Mouse (Mus musculus) pancreas, adult 10 weeks (tissue): ENCODE results near the gene Ccdc71. TPM values are rescaled to one million over a fixed set of nuclear protein-coding genes. Genes with fewer than 3 reads are reported as not detected.

Source experiments
- polyA plus RNA-seq: library from polyadenylated mRNA; stranded (reverse); fragments of 350-450 nt; fragmentation: Illumina TruSeq; extraction: RNeasy Lipid Tissue Mini Kit (QIAGEN cat#74804); gene quantifications from one replicate; pipeline ENCODE4 v1.2.3, GENCODE M21; 2015; ENCODE audit warnings: low read depth, low replicate concordance; ENCODE audit not compliant: insufficient read depth

Gene Ccdc71
- 7.4 TPM for polyA plus RNA-seq

DNA sequence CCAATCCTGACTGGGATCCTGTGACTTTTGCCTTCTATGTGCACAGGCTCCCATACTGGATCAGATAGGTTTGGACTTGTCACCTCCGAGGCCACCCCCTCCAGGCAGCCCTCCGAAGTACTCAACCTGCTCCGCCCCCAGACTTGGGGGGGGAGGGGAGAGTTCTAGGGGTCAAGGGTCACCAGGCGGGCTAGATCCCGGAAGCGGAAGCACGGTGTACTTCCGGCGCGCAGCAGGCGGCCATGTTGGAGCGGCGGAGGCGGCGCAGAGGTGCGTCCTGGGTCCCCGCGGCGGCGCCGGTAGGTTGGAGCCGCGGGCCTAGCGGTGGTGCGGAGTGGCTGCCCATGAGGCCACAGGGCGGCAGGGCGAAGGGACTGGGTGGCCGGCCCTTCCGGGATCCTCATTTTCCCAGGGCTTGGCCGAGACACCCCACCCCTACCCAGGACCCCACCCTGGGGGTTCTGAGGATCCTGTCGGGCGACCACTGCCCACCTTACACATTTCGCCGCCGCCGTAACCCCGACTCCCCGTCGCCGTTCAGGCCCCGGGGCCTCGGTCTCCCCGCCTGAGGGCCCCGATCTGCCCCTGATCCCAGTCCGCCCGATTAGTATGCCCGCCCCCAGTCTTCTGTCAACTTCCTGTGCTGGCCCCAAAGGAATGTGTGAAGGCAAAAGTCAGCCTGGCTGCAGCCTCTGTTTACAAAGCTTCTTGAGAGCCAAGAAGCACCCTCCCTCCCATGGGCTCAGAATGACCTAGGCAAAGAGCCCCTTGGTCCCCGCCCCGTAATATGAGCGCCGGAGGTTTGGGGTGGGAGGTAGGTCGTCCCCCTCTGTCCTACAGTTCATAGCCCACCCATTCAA lies at the start of gene Ccdc71:
Gene Ccdc71, plus strand, starts transcription at position 209 of the 860 bp plus-strand sequence.

DNA sequence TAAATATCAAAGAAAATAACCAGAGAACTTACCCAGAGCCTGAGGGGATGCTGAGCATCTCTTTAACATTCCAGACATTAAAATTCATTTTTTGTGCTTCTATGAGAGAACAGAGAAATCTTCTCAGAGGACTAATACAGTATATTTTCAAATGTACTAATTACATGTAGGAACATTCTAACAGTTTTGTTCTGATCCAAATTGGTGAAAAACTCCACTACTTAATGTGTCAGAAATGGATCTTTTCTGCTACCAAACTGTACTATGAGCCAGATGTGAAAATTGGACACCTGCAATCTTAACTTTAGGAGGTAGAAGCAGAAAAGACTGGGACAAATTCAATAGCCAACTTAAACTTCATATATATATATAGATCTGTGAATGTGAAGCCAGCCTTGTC lies 31.9 kb upstream of the Ccdc71 start, which contains the start of gene Ccdc36:
Gene Ccdc36, minus strand, starts transcription at position 101 of the 400 bp plus-strand sequence.

DNA sequence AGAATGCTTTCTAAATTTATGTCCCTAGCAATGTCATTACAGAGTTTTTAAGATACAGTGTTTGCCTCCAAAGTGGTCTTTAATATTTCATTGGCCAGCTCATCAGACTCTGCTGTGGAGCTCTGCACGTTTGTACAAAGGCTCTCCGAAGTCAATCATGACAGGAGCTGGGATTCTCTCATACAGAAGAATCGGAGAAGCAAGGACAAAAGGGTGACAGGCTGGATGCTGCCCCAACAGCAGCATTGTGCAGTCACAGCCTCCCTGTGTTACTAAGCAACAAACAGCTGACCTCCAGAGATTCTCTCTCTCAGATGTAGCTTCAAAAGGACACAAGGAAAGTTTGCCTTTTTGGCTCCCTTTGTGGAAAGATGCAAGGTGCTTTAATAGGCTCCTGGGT lies 24.1 kb upstream of the Ccdc71 start, which contains the start of gene BC048562:
Gene BC048562, plus strand, starts transcription at position 301 of the 400 bp plus-strand sequence.

DNA sequence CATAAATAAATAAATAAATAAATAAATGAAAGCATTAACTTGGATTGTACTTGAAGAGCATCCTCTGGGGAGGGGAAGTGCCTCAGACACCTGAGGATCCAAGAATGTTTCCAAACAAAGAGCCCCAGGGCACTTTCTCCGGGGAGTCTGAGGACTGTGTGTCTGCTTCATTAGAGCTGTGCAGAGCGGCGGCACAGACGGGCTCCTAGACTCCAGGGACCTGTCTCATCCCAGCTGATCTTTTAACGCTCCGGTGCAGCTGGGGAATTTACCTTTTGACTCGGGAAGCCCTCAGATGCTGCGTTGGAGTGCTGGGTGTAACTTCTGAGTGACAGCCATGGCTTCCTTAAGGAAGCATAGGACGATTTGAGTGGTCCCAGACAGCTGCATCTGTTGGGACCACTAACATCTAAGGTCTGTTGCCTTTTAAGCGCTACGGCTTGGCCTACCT lies 879 bp downstream of the Ccdc71 start, which contains the start of gene Klhdc8b:
Gene Klhdc8b, minus strand, starts transcription at position 401 of the 451 bp plus-strand sequence.

DNA sequence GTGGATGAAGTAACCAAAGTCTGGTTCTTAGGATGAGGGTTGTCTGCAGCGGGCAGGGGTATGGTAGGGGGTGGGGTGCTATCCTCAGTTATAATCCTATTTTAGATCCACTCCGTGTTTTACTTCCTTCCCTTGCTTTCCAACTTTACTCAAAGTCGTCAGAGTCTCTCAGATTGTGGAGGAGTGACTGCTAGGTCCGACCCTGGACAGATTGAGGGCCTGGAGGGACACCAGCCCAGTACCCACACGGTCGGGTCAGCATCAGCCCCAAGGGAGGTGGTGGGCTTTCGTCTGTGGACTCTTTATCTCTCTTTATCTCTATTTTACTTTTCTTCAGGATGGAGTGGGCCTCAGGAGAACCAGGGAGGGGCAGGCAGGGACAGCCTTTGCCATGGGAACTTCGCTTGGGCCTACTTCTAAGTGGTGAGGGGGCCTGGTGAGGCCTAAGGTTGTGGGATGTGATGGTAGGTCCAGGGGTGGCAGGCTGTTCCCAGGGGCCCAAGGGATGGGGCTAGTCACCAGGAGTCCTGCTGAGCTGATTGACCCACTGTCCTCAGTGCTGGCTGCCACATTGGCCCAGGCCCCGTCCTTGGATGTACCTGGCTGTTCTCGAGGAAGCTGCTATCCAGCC lies 19.5 kb downstream of the Ccdc71 start, which contains the start of gene Lamb2:
Gene Lamb2, plus strand, starts transcription at position 16 of the 631 bp plus-strand sequence.

DNA sequence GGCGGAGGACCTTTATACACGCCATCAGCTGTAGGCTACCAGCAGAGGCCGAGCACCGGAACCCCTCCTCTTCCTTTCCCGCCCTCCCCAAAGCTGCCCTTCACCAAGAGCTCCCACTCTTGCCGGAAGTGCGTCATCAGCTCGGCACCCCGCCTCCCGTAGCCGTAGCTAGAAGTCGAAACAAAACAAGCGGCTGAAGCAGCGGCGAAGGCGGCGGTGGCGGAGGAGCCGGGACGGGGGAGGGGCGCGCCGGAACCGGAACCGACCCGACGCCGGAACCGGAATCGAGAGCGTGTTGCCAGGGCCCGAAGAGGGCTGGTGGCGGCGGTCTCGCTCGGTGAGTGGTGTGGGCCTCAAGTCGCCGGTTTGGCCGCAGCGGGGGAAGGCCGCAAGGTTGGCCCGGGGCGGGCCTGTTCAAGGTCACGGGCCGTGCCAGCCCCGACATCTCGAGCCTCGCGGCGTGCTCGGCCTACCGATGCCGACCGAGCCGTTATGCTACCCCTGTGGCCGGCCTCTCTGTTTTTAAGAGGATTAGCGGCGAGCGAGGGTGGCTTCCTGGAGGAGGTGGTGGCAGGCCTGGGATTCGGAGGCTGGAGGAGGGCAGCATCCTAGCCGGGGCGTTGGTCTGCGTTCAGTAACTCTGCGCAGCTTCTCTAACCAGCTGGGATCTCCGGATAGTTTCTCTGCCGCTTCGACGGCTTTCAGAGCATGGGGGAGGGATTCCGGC lies 30.4 kb downstream of the Ccdc71 start, which contains the start of gene Usp19:
Gene Usp19, plus strand, starts transcription at position 44 of the 727 bp plus-strand sequence.

DNA sequence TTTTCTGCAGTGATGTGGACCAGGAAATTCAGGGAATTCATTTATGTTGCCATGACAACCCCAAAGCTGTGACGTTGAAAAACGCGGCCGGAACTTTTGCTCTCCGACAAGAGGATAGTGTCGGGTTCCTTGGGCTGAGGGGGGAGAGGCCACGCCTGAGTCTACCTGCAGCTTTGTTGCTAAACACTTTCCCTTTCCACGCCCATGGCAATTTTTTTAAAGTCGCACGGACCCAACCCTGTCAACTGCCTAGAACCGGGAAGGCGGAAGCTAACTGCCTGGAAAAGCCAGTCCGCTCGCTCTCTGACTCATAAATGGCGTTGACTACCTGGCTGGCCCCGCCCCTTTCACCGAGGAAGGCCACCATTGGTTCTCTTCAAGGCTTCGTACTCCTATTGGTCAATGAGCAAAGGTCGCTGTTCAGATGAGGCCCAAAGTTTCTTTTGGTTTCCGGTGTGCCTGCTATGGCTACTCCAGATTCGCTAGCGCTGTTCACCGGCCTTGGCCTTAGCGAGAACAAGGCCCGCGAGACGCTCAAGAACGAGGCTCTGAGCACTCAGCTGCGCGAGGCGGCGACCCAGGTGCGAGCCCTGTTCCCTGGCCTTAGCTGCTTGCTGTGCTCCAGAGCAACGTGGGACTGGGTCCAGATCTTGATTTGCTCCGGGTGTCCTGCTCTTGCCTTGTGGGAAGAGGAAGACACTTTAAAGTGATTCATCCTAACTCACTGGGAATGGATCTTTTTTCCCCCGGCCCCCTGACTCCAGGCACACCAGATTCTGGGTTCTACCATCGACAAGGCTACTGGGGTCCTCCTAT lies 47.5 kb downstream of the Ccdc71 start, which contains the start of gene Qars:
Gene Qars, plus strand, starts transcription at position 88 of the 816 bp plus-strand sequence.

Other genes with a start within 250 kb of the Ccdc71 start
- 15.5 TPM for gene Dag1, start 196.6 kb upstream of the Ccdc71 start, polyA plus RNA-seq
- gene Nicn1, start 170.1 kb upstream of the Ccdc71 start, polyA plus RNA-seq, result 4.3 TPM
- 5.3 TPM for gene Amt, start 163.7 kb upstream of the Ccdc71 start, polyA plus RNA-seq
- gene Rhoa, start 154.4 kb upstream of the Ccdc71 start, polyA plus RNA-seq, result 65.0 TPM
- gene Tcta, start 154.4 kb upstream of the Ccdc71 start, polyA plus RNA-seq, result 17.3 TPM
- 93.4 TPM for gene Gpx1, start 121.6 kb upstream of the Ccdc71 start, polyA plus RNA-seq
- gene Usp4, start 112.7 kb upstream of the Ccdc71 start, polyA plus RNA-seq, result 34.3 TPM
- 1.3 TPM for gene 1700102P08Rik, start 67.7 kb upstream of the Ccdc71 start, polyA plus RNA-seq
- not detected for gene Ccdc36, start 32.0 kb upstream of the Ccdc71 start, polyA plus RNA-seq
- not detected for gene BC048562, start 24.0 kb upstream of the Ccdc71 start, polyA plus RNA-seq
- gene Klhdc8b, start 1.1 kb downstream of the Ccdc71 start, polyA plus RNA-seq, result 9.8 TPM
- 36.8 TPM for gene Lamb2, start 19.2 kb downstream of the Ccdc71 start, polyA plus RNA-seq
- 39.8 TPM for gene Usp19, start 30.1 kb downstream of the Ccdc71 start, polyA plus RNA-seq
- gene Qars, start 47.2 kb downstream of the Ccdc71 start, polyA plus RNA-seq, result 48.0 TPM
- 23.8 TPM for gene Qrich1, start 56.3 kb downstream of the Ccdc71 start, polyA plus RNA-seq
- gene Impdh2, start 99.8 kb downstream of the Ccdc71 start, polyA plus RNA-seq, result 25.0 TPM
- 4.8 TPM for gene Ndufaf3, start 106.9 kb downstream of the Ccdc71 start, polyA plus RNA-seq
- gene Dalrd3, start 109.4 kb downstream of the Ccdc71 start, polyA plus RNA-seq, result 40.8 TPM
- gene Wdr6, start 118.2 kb downstream of the Ccdc71 start, polyA plus RNA-seq, result 9.3 TPM
- gene P4htm, start 137.1 kb downstream of the Ccdc71 start, polyA plus RNA-seq, result 2.9 TPM
- gene Arih2, start 188.9 kb downstream of the Ccdc71 start, polyA plus RNA-seq, result 9.1 TPM
- gene Slc25a20, start 201.6 kb downstream of the Ccdc71 start, polyA plus RNA-seq, result 4.5 TPM
- 5.3 TPM for gene Prkar2a, start 228.8 kb downstream of the Ccdc71 start, polyA plus RNA-seq